Mouse (Mus musculus): ENCODE results near the gene Mga. TPM values are rescaled to one million over a fixed set of nuclear protein-coding genes. Genes with fewer than 3 reads are reported as not detected.

Gene Mga
- total RNA-seq, 2 experiments from 2014 or later, result 51.6 to 57.6 TPM

- no peak for DNase-seq
Measured at GRCm38 (mm10) chr2:119988952-119989351, 91.9 kb downstream of the Mga start.

GRCm38 (mm10) chr2:119990881-119991280, 93.9 kb downstream of the Mga start:
- no peak for DNase-seq

GRCm38 (mm10) chr2:119992349-119992748, 95.3 kb downstream of the Mga start:
- no peak for DNase-seq

DNA sequence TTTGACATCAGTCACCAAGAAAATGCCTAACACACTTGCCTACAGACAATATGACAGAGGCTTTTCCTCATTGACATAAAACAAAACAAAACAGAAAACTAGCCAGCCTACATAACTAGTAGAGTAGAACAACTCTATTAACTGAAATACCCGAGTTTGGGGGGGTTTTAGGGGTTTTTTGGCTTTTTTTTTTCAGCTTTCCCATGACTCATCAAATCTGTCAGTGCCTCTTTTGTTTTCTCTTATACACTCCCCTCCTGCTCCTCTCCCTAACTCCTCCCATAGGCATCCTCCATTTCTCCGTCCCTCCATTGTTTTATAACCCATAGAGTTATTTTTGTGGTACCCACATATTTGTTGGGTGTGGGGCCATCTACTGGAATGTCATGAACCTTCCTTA, 96.5 kb downstream of the Mga start:
- DNase-seq, result no peak

- no peak for DNase-seq
Measured at GRCm38 (mm10) chr2:119994839-119995238, 97.8 kb downstream of the Mga start.

DNA sequence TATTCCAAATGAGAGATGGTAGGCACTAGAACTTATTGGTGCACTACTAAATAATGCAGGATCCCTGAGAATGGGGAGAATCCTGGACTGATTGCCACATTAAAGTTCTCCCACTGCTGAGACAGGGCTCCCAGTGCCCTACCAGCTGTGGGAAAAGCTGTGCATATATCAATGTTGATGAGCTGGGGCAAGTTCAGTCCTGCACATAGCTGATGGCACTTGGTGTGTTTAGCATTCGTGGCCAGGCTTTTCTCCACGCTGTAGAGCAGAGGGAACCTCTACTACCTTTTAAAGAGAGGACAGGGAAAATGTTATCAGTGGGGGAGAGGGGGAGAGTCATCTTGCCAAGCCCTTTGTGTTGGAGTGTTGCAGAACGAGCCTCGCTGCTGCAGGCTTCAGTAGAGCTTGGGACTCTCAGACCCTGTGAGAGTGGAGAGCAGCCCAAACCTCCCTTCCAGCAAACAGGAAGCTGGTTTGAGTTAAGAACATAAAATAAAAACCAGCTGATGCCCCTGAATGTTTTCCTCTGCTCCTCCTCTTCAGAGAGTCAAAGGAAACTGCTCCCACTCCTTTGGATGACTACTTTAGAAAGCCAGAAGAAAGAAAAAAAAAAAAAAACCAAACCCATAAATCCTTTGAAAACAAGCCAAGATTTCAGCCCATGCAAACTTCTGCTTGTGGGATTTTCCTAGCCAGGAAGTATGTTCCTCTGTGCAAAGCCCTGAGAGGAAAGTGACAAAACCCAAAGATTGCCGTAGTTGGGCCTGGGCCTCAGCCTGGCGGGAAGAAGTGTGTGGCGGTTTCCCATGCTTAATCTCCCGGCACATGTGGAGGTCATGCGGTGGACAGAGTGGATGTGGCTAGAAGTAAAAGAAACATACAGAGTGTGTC, 98.6 kb downstream of the Mga start:
- DNase-seq, result peak; percentile 49

DNA sequence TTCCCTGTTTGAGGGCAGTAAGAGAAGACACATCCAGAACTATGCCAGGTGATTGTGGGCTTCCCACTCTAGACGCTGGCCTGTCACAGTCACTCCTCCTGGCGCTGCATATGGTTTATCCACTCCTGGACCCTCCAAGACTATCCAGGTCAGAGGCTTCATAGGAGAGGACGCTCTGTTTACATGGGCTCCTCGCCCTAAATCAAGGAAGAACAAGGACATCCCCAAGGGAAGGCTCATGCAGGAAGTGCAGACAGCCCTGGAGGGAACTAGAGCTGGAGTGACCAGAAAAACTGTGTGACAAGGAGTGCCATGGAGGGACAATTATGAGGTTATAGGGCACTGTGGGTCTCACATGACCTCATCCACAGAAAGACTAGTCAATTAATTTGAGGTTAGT, 100.3 kb downstream of the Mga start:
- DNase-seq, result no peak

- no peak for DNase-seq
Measured at GRCm38 (mm10) chr2:119999731-120000130, 102.7 kb downstream of the Mga start.

- DNase-seq, result no peak
Measured at GRCm38 (mm10) chr2:120000882-120001584, 104.0 kb downstream of the Mga start.

GRCm38 (mm10) chr2:120001956-120002355, 104.9 kb downstream of the Mga start:
- DNase-seq, result no peak

DNA sequence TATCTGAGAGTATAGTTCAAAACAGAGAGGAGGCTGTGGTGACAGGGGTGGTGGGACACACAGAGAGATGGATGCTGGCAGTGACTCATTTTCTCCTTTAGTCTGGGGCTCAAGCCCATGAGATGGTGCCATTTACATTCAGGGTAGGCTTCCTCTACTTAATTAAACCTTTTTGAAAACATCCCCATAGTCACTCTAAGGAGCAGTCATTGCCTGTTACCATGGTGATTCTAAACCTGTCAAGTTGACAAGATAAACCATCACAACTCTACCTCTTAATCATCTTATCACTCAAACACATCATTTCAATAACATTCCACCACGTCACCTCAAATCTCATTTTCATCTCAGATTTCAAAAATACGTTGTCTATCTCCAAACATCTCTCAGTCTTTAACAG, 106.9 kb downstream of the Mga start:
- no peak for DNase-seq

GRCm38 (mm10) chr2:120006696-120007095, 109.7 kb downstream of the Mga start:
- no peak for DNase-seq

DNA sequence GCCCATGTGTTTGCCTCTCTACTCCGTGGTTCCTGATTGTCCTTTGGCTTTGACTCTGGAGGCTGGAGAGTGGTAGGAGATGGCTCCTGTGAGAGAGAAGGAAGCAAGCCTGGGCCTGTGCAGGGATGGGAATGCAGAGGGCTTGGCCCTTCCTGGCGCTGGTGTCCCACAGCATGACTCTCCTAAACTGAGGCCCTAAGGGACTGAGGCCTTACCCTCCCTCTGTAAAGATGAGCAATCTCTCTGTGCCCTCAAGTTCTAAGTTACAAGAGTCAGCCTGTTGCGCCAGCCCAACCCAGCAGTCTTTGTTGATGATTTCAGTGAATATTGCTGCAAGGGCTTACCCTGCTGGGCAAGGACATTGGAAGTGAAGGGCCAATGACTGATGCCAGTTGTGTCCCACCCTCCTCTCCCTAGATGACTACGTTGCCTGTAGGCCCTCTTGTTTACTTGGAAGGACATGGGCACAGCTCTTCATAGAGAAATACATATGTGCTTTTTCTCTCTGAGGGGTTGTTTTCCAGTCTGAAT, 110.7 kb downstream of the Mga start:
- DNase-seq, result no peak

- no peak for DNase-seq
Measured at GRCm38 (mm10) chr2:120008672-120009071, 111.6 kb downstream of the Mga start.

DNA sequence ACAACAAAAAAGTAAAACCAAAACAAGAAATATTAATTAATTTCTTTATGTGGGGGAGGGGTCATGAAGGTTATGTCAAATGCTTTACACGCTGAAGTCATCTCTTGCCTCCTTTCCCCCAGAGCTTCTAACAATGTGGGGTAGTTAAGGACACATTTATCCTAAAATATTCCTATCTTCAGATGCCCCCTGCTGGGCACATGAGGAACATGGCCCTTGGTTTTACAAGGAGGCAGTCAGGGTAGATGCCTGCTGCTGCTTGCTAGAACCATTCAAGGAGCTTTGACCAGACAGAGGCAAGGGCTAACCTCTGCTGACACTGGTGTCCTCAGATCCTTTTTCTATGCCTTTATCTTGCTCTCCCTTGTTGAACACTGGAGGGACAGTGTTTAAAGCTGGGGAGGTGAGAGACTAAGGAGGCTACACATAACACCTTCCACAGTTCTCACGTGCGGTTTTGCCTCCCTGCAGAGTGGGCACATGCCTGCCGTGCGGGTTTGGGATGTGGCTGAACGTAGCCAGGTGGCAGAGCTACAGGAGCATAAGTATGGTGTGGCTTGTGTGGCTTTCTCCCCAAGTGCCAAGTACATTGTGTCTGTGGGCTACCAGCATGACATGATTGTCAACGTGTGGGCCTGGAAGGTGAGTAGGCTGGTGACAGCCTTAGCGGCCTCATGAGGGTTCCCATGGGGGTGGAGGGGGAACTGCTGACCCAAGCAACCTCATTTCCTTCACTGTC, 114.6 kb downstream of the Mga start:
- DNase-seq, result peak; percentile 71

DNA sequence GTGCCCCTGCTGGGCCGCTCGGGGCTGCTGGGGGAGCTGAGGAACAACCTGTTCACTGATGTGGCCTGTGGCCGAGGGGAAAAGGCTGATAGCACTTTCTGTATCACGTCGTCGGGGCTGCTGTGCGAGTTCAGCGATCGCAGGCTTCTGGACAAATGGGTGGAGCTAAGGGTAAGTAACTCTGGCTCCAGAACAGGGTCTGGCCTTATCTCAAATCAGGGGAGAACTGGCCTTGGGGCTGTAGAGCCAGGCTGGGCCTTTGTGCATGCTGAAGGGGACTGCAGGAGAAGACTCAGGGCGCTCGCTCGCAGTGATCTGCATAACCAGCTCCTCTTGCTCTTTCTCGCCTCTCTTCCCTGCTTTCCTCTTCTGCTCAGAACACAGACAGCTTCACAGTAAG, 115.9 kb downstream of the Mga start:
- no peak for DNase-seq

DNA sequence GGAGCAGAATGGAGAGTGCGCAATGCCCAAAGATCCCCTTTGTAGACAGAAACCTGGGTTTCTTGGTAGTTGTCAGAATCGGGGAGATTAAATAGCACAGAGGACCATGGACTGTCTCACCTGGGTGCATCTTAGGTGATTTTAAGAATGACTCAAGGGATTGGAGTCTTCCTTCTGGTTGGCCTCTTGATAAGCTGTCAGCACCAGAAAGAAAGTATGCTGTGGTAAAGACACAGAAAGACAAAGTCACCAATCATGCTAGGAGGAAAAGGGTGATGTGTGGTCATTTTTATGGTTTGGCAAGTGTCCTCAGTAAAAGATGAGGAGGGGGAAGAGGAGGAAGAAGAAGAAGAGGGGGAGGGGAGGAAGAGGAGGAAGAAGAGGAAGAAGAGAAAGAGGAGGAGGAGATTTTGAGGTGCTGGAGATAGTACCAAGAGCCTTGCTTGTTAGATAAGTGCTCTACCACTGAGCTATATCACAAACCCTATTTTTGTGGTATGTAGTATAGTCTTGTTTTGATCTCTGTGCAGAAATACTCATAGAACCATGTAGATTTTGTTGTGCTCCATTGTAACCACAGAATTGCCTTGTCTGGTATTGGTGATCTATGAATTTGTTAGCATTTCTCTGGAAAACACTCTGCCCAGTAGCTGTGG, 116.9 kb downstream of the Mga start:
- no peak for DNase-seq

- DNase-seq, result no peak
Measured at GRCm38 (mm10) chr2:120015882-120016281, 118.9 kb downstream of the Mga start.

DNA sequence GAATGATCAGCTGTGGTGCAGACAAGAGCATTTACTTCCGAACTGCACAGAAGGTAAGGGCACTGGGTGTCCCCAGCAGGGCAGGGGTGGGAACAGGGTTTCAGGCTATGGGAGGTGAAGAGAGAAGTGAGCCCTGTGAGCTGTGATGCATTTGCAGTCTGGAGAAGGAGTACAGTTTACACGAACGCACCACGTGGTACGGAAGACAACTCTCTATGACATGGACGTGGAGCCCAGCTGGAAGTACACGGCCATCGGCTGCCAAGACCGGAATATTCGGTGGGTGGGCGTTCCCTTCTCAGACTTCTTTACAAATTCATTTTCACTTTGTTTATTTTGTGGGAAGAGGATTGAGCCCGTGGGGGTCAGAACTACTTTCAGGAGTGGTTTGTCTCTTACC, 120.6 kb downstream of the Mga start:
- no peak for DNase-seq
